Mouse (Mus musculus) brain, embryonic 14.5 days (tissue): Measurements from ENCODE around the gene Habp2.

Experiments used
- CTCF ChIP-seq: fragments of 200-500 bp; IDR thresholded peaks from 2 replicates; pipeline ENCODE4 v1.5.1; 2012; ENCODE audit warnings: inconsistent platforms, mild to moderate bottlenecking, moderate library complexity, borderline replicate concordance; ENCODE audit not compliant: insufficient read depth, insufficient read length; ENCODE audit errors: extremely low read depth
- POLR2A ChIP-seq: fragments of 200-500 bp; IDR thresholded peaks from 2 replicates; pipeline ENCODE4 v1.6.1; 2012; ENCODE audit warnings: mild to moderate bottlenecking, inconsistent platforms, borderline replicate concordance; ENCODE audit not compliant: poor library complexity, insufficient read depth, insufficient read length, severe bottlenecking; ENCODE audit errors: extremely low read depth

DNA sequence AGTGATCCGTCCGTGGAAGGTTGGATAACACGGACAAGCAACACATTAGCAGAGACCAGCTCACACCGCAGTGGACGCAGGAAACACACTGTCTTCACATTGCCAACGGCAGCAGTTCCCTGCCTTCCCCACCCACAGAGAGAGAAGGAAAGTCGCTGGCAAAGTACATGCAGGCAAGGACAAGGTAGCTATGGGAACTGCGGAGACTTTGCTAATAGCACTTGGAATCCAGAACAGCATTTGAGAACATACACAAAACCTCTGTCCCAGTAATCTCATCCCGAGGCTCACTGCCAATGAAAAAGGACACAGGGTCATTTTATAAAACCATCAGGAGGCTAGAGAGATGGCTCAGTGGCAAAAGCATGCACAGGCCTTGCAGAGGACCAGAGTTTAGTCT lies 79.7 kb downstream of the Habp2 start:
- no peak for TF ChIP-seq CTCF
- TF ChIP-seq POLR2A, result no peak
